Mouse (Mus musculus) c-Kit-negative CD71-positive TER-119-positive erythroid progenitor cells, embryonic 14.5 days (primary cell): ENCODE measurements around the gene Tcl1b4.

Source experiments
- DNase-seq: peaks from one replicate; pipeline ENCODE4 v3.0.0-alpha.2; 2013; ENCODE audit warnings: low read depth, low spot score

Gene Tcl1b4

GRCm38 (mm10) chr12:105248763-105249233 lies 47.0 kb downstream of the Tcl1b4 start:
- no peak for DNase-seq

DNA sequence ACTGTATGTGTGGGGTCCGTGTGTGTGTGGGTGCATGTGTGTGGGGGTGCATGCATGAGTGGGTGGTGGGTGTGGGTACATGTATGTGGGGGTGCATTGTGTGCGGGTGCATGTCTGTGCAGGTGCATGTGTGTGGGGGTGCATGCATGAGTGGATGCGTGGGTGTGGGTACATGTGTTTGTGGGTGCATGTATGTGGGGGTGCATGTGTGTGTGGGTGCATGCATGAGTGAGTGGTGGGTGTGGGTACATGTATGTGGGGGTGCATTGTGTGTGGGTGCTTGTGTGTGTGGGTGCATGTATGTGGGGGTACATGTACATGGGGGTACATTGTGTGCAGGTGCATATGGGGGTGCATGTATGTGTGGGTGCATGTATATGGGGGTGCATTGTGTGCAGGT lies 52.0 kb downstream of the Tcl1b4 start:
- DNase-seq, result no peak
